In genomic region chrX:8217383-8217782, GRCm38 (mm10) we compare ENCODE assay signal across 22 mouse cellular contexts. TPM values are rescaled to one million over a fixed set of nuclear protein-coding genes. Genes with fewer than 3 reads are reported as not detected.
DNase-seq lines count a peak whose midpoint lies in the region; ATAC-seq lines count a peak whose summit lies in the region.
"Had no signal": no experiment of that assay in that cellular context is flagged by ENCODE, and none has a peak within 500 bp of the region (broad histone marks: within the 10 kb centered on the region; RNA-seq: fewer than 3 reads in every experiment).

No protein-coding gene starts in this region.

- intact Hi-C loops in left cerebral cortex, postnatal 10 days (cut with DNase I) = no loop called here

- peak; percentile 84 for ATAC-seq in frontal cortex, adult (ENCODE audit: low TSS enrichment)
- ATAC-seq: forebrain, embryonic 16.5 days; hindbrain, embryonic 16.5 days; intestine, embryonic 15.5 days; midbrain, embryonic 13.5 days had no signal

- DNase-seq in layer of hippocampus, adult 18-20 months (ENCODE audit: low spot score in 2 of 2) = peak; percentile 19 to 44
- DNase-seq in layer of hippocampus, adult 9-10 months (ENCODE audit: low spot score) = no peak
- DNase-seq in left cerebral cortex, adult 9 months (ENCODE audit: low spot score in 2 of 2) = peak; percentile 16 to 61
- DNase-seq in left cerebral cortex, postnatal 10 days (ENCODE audit: extremely low spot score in 1 of 2, low spot score in 2 of 2) = no peak
- peak; percentile 30 to 41 for DNase-seq in right cerebral cortex, postnatal 10 days (ENCODE audit: low spot score in 2 of 2)
- DNase-seq in gastrocnemius, adult 18-20 months (ENCODE audit: low spot score) = no peak
- no peak for DNase-seq in adrenal gland, adult 18-20 months (ENCODE audit: low spot score in 2 of 2)
- DNase-seq: adrenal gland, postnatal 14 days; cerebellum, adult 9-10 months; gastrocnemius, adult 2 months; kidney, adult 8-10 months; kidney, postnatal 10 days; lung, embryonic 14.5 days; spleen, adult 18-20 months; thymus, adult 18-20 months; thymus, postnatal 36 days had no signal

RNA-seq across cellular contexts. Expression of gene Porcn, which starts 11.1 kb away (rescaled TPM):
- 100 to 1,000 TPM in 1 of 2 experiments, 10 to 100 TPM in 1; 95.4 to 105 TPM for total RNA-seq in layer of hippocampus, adult 18-20 months (2021)
- 10 to 100 TPM; 65.8 to 67.9 TPM for total RNA-seq in left cerebral cortex, postnatal 10 days (2021)
- 1 to 10 TPM; 4.3 to 4.4 TPM for total RNA-seq in gastrocnemius, adult 18-20 months (2021)
- 1 to 10 TPM; 8.6 to 9.2 TPM for total RNA-seq in adrenal gland, adult 18-20 months (2021)
- total RNA-seq: granulocyte monocyte progenitor cell, adult 5-6 weeks had no signal

RNA-seq across cellular contexts. Expression of gene Ebp, which starts 24.1 kb away (rescaled TPM):
- 10 to 100 TPM; 28.2 to 29.0 TPM for total RNA-seq in layer of hippocampus, adult 18-20 months (2021)
- 10 to 100 TPM; 27.5 to 29.8 TPM for total RNA-seq in left cerebral cortex, postnatal 10 days (2021)
- total RNA-seq in gastrocnemius, adult 18-20 months (2021) = 1 to 10 TPM; 6.8 to 8.3 TPM
- total RNA-seq in adrenal gland, adult 18-20 months (2021) = 10 to 100 TPM; 44.2 to 76.5 TPM

RNA-seq across cellular contexts. Expression of gene Ftsj1, which starts 34.8 kb away (rescaled TPM):
- 10 to 100 TPM; 22.9 to 23.8 TPM for total RNA-seq in layer of hippocampus, adult 18-20 months (2021)
- total RNA-seq in left cerebral cortex, postnatal 10 days (2021) = 10 to 100 TPM; 22.9 to 27.5 TPM
- total RNA-seq in gastrocnemius, adult 18-20 months (2021) = 10 to 100 TPM; 13.3 to 14.0 TPM
- 10 to 100 TPM; 22.9 to 26.6 TPM for total RNA-seq in adrenal gland, adult 18-20 months (2021)

RNA-seq across cellular contexts. Expression of gene Tbc1d25, which starts 41.4 kb away (rescaled TPM):
- 10 to 100 TPM; 13.2 to 13.4 TPM for total RNA-seq in layer of hippocampus, adult 18-20 months (2021)
- total RNA-seq in left cerebral cortex, postnatal 10 days (2021) = 10 to 100 TPM; 14.4 to 17.7 TPM
- total RNA-seq in gastrocnemius, adult 18-20 months (2021) = 1 to 10 TPM; 2.7 to 4.1 TPM
- total RNA-seq in adrenal gland, adult 18-20 months (2021) = 1 to 10 TPM; 8.2 to 9.4 TPM

RNA-seq across cellular contexts. Expression of gene Slc38a5, which starts 53.5 kb away (rescaled TPM):
- total RNA-seq in layer of hippocampus, adult 18-20 months (2021) = 1 to 10 TPM; 2.0 to 2.1 TPM
- 10 to 100 TPM; 13.5 to 24.3 TPM for total RNA-seq in left cerebral cortex, postnatal 10 days (2021)
- total RNA-seq in gastrocnemius, adult 18-20 months (2021) = not detected
- under 1 TPM in 1 of 2 experiments, not detected in 1; 0.32 TPM for total RNA-seq in adrenal gland, adult 18-20 months (2021)
- total RNA-seq: gastrocnemius, adult 2 months had no signal

Comparison
In these comparisons a context has a peak if more than half of its experiments do, and no peak if none do; other contexts are left out.
1. DNase-seq: peak in layer of hippocampus, adult 18-20 months (2 of 2), left cerebral cortex, adult 9 months (2 of 2) and right cerebral cortex, postnatal 10 days (2 of 2); none in layer of hippocampus, adult 9-10 months (single experiment), left cerebral cortex, postnatal 10 days (0 of 2), gastrocnemius, adult 18-20 months (single experiment) and adrenal gland, adult 18-20 months (0 of 2).
2. RNA of gene Porcn, which starts 11.1 kb away (total RNA-seq): 95.4 to 105 TPM in layer of hippocampus, adult 18-20 months and 65.8 to 67.9 TPM in left cerebral cortex, postnatal 10 days; 8.6 to 9.2 TPM in adrenal gland, adult 18-20 months and 4.3 to 4.4 TPM in gastrocnemius, adult 18-20 months; every median in the first group is over 4 times any median in the second.